Mouse (Mus musculus) fat pad, adult 2 months (tissue): Measurements from ENCODE around the gene Sapcd1.
"Not testable (repeated sequence)": the region's sequence is repeated elsewhere in the genome, so short reads cannot be mapped to it uniquely, and the experiment has no call there.

Source experiments
- DNase-seq: peaks from one replicate; pipeline ENCODE4 v3.0.0-alpha.2; 2011; ENCODE audit warnings: low read depth, low spot score; ENCODE audit errors: extremely low read depth

Gene Sapcd1

DNA sequence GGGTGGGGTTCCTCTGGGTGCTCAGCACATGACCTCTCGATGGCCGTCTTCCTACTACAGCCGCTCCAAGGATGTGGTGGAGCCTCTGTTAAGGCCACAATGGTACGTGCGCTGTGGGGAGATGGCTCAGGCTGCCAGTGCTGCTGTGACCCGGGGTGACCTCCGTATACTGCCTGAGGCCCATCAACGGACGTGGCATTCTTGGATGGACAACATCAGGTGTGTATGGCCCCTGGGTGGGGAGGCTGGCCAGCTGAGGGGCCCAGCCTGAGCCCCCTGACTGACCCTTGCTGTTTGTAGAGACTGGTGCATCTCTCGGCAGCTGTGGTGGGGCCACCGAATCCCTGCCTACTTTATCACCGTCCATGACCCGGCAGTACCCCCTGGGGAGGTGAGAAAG is 15.4 kb downstream of the Sapcd1 start:
- DNase-seq, result no peak

DNA sequence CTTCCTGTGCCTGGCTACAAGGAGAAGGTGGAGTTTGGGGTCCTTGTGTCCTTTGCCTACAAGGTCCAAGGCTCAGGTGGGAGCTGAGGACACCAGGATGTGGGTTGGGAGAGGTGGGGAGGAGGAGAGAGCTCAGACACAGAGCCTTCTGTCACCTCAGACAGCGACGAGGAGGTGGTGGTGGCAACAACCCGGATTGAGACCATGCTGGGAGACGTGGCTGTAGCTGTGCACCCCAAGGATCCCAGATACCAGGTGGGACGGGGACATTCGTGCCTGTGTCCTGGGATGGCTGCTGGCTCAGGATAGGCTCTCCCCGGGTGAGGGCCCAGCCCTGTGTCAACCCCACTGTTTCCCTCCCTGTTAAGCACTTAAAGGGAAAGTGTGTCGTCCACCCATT is 16.4 kb downstream of the Sapcd1 start:
- no peak for DNase-seq

DNA sequence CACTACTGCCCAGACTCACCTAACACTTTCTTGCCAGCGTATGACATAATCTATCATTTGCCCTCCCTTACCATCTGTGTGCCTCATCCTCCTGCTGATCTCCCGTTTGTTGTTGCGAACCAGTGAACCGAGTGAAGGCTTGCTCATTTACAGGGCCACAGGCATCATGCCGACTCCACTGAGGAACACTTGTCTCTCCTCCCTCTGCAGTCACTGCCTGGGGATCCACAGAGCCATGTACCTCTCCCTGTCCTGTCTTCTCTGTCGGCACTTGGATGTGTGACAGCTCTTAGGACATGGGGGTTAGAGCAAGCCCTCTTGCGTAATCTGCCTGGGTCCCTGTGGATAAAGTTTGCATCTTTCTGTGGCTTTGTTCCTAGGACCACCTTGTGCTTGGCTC is 18.2 kb downstream of the Sapcd1 start:
- no peak for DNase-seq

DNA sequence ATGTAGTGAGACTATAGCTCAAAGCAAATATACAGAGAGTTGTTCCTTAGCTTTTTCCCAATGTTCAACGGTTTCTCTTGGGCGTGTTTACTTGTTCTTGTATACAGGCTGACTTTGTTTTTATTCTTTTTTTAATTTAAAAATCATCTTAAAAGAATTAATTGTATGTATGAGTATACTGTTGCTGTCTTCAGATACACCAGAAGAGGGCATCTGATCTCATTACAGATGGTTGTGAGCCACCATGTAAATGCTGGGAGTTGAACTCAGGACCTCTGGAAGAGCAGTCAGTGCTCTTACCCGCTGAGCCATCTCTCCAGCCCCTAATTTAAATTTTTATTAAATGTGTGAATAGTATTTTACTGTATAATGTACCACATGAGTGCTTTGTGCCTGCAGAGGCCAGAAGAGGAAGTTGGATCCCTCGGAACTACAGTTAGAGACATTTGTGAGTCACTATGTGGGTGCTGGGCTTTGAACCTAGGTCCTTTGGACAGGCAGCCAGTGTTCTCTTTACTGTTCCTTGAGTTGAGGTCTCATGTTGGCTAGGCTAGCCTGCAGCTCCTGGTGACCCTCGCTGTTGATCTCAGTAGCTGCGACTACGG is 20.3 kb downstream of the Sapcd1 start:
- DNase-seq, result no peak

DNA sequence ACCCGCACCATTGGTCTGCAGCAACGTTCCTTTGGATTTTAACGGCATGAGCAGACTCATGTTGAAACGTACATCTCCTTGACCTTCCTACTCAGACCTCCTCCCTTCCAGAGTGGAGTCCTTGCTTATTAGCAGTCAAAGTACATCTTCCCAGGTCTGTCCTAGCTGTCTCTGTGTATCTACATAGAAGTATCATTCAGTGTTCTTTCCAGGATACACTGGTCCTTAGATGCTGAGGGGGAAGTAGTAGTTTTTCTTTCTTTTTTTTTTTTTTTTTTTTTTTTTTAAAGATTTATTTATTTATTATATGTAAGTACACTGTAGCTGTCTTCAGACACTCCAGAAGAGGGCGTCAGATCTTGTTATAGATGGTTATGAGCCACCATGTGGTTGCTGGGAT is 21.9 kb downstream of the Sapcd1 start:
- not testable (repeated sequence) for DNase-seq

DNA sequence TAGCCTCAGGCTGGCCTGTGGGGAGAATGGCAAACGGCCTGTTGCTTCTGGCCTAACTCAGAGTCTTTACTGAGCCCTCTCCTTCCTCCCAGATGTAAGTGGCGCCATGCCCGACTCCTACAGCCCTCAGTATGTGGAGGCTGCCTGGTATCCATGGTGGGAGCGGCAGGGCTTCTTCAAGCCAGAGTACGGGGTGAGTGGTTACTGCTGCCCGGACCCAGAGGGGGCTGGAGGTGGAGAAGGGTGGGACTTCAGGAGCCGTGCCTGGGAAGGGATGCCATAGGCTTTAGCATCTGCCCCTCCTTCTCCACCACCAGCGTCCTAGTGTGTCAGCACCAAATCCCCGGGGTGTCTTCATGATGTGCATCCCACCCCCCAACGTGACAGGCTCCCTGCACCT is 22.7 kb downstream of the Sapcd1 start:
- no peak for DNase-seq

DNA sequence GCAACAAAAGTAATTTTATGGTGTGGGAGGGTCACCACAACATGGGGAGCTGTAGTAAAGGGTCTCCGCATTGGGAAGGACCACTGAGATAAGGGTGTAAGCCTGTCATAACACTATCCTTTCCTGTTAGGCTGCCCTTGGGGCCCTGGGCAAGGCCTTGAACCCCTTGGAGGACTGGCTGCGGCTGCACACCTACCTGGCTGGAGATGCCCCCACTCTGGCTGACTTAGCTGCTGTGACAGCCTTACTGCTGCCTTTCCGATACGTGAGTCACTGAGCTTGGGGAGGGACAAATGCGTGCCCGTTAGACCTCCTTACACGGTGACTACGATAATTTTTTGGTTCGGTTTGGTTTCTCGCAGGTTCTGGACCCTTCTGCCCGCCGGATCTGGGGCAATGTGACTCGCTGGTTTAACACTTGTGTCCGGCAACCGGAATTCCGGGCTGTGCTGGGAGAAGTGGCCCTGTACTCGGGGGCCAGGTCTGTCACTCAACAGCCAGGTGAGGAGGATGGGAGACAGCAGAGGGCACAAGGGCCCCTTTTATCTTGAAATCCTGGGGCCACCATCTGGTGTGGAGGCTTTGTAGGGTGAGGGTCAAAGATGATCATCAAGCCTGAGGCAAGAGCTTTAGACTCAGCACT is 23.6 kb downstream of the Sapcd1 start:
- DNase-seq, result no peak

DNA sequence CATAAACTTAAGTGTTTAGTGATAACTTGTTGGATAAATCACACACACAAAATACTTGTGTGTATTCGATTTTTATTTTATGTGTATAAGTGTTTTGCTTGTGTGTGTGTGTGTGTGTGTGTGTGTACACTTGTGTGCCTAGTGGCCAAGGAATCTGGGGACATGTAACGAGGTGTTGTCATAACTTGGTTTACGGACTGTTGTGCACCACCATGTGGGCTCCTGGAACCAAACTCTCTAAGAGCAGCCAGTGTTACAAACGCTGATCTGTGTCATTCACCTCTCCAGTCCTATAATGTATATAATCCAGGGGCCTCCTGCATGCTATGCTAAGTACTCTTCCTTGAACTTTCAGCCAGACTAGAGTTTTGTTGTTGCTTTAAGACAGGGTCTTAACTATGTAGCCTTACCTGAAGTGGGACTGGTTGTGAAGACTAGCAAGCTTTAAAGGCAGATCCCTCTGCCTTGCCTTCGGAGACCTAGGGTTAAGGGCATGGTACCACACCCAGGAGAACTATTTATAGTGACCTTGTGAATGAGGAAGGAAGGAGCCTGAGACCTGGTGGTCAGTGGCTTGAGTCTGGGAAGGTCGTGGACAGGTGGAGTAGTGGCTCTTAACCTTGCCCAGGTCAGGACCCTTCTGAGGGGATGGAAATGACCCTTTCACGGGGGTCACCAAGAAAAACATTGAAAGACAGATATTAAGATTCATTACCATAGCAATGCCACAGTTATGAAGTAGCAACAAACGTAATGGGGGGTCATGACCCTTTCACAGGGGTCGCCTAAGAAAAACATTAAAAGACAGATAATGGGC is 24.6 kb downstream of the Sapcd1 start:
- no peak for DNase-seq

DNA sequence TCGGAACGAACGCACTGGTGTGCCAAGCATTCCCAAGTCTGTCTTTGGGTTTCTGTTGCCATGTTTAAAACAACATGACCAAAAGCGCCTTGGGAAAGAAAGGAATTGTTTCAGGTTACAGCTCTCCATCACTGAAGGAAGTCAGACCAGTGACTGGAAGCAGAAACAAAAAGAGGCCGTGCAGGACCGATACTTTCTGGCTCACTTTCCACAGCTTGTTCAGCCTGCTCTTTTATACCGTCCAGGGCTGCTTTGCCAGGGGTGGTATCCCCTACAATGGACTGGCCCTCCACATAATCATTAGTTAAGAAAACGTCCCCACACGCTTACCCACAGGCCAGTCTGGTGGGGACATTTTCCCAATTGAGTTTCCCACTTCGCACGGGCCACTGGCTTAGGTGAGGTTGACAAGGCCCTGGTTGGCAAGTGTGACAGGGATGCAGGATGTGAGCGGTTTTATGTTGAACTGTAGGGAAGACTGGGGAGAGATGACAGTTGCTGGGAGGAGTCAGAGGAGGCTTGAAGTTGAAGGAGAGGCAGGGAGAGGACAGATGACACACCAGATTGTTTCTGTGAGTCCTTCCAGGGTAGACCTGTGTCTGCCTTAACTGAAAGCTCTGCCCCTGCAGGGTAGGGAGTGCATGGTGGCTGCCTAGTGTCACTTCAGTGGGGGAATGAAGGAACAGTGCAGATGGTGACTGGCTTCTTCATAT is 25.5 kb downstream of the Sapcd1 start:
- no peak for DNase-seq

DNA sequence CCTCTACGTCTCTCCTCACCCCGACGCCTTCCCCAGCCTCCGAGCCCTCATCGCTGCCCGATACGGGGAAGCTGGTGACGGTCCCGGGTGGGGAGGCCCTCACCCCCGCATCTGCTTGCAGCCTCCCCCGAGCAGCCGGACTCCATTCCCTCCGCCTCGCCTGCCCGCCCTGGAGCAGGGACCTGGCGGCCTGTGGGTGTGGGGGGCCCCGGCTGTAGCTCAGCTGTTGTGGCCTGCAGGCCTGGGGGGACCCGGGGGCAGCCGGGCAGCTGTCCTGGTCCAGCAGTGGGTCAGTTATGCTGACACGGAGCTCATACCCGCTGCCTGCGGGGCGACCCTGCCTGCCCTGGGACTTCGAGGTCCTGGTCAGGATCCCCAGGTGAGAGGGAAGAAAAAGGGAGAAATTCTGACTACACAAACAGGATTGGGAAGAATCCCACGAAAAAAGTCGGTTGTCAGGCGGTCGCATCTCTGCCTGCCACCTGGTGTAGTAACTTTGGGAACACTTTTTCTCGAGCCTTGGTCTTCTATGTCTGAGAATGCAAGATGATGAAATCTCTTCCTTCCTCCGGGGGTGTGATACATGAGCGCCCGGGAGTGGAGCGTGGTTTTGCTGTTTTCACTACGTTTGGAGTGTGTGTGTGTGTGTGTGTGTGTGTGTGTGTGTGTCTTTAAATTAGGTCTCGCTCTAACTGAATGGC is 26.2 kb downstream of the Sapcd1 start:
- no peak for DNase-seq

DNA sequence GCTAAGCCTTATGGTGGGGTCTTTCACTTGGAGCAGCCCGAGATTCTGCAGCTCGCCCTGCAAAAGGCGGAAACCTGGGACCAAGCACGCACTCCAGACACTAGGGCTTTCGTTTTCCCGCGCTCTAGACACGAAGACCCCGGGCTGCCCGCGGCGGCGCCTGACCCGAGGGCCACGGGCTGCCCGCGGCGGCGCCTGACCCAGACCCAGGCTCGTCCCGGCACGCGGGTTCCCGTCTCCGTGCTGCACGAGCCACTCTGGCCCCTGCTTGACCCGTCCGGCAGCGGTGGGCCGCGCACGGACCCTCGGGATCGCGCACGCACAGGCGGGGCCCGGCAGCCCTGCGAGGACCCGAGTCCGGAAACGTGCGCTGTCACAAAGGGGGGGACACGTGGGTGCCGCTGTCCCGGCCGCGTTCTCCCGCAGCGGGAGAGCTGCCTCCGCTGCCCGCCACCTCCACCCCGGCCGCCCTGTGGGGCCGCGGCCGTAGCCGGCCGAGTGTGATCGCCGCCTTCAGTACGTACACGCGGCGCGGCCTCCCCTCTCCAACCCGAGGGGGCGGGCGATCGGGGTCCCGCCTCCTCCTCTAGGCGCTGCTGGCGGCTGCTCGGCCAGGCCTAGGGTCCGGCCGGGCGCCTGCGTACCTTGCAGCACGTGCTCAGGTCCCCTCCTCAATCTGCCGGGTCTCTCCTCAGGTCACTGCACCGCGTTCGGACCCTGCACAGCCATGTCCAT is 26.9 kb downstream of the Sapcd1 start, which contains the start of gene Vars:
Gene Vars, plus strand, starts transcription at position 271 of the 735 bp plus-strand sequence.
- DNase-seq, result no peak

DNA sequence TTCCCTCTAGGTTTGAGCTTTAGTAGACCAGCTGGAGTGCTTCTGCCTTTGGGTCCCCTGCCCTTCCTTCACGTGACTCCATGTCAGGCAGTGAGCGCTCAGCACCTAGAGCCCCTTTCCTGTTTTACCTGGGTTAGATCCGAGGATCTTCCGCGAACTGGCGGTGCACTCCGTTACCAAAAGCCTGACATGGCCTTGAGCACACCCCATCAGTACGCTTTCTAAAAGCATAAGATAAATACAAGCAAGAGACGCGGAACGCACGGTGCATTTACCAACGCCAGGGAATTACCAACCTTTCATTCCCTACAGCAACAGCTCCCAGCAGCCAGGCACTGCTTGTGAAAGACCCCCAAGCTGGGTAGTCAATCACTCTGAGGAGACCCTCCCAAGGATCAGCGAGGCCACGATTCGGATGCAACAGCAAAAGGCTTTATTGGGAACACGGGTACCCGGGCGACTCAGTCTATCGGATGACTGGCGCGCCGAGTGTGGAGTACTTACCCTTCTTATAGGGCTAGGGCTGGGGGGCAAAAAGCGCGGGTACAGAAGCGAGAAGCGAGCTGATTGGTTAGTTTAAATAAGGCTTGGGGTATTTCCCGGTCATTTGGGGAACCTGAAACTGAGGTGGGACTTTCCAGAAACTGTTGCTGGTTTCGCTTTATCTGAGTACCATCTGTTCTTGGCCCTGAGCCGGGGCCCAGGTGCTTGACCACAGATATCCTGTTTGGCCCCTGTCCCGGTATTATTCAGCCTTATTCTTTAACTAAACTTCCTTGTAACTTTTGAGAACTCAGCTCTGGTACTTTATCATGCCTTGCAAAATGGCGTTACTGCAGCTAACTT is 27.7 kb downstream of the Sapcd1 start:
- not testable (repeated sequence) for DNase-seq

DNA sequence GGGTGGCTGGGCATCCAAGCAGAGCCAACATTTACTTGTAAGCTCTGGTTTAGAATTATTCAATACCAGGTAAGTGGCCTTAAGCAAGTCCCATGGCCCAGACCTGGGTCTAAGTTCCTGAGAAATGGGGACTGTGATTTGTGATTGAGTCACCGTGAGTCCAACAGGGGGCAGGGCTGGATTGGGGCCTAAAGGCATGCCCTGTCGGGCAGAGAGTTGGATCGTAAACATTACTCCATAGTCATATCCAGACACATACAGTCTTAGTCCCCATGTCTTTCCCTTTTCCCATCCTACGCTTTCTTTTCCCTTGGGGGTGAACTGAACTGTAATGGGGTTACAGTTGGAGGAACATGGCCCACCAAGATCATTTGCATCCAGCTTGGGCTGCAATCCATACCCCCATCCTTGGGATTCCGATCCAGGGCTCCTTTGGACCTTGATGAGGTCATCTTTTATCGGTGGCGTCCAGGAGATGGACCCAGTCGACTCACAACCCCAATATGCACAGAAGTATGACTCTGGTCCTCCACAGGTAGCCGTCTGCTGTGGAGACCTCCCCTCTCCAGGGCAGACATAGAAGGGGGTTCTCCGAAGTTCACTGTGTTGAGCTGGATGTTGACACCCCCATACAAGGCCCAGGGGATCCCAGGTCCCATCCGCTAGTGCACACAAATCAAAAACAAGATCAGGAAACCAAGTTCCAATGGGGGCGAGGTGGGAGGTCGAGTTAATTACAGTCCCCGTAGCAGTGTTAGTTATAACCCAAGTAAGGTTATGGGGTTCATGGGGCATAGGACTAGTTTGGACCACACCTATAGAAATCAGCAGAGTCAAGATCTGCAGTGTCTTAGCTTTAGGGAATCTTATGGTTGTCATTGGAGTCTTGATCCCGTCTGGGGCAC is 29.0 kb downstream of the Sapcd1 start:
- no peak for DNase-seq

DNA sequence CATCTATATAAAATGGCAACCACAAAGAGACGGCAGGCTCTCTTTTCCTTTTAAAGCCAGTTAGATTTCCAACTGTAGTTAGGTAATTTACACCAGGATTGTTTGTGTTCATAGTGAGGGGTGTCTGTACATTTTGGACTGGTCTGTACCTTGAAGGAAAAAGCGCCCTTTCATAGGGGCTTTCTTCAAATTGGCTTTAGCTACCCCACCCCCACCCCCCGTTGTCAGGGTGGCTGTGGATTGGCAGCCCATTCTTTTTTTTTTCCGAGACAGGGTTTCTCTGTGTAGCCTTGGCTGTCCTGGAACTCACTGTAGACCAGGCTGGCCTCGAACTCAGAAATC is 30.7 kb downstream of the Sapcd1 start:
- DNase-seq, result no peak

DNA sequence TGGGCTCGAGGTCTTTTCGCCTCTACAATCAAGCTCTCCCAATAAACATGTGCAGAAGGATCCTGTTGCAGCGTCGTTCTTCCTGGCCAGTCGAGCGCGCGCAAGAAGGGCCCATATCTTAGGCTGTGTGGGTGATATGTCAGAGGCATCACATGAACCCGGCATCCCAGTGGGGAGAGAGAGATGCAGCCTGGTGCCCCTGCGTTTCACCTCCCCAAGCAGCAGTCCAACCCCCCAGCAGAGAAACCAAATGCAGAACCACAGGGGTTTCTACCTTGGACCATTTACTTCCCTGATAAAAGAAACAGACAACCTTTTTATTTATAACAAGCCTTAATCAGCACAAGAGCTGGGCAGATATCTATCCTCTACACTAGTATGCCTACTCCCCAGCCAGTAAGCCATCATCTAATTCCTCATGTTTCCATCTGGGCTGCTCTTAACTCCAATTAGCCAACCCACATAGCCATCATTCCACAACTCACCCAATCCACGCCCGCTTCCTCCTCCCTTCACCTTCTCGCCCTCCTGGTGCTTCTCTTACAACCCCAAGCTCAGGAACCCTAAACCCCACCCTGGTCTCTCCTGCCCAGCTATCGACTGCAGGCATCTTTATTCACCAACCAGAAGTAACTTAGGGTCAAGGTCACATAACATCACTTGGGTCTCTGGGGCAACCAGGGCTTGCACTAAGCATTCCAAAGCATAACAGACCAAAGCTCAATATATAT is 31.2 kb downstream of the Sapcd1 start:
- no peak for DNase-seq

DNA sequence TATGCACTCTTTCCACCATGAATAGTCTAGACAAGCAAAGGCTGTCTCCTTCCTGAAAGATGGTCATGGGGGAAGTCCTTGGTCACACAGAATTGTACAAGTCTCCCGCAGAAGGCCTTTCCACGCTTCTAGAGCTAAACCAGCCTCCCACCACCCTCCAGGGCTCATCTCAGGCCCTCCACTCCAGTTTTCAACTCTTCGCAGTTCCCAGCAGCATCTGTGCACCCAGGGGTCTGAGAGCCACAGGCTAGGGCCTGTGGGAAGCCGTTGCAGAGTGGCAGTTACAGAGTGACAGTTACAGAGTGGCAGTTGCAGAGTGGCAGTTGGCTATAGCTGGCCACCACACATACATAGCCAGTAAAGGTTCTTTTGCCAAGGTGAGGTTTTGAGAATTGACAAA is 31.9 kb downstream of the Sapcd1 start:
- not testable (repeated sequence) for DNase-seq

DNA sequence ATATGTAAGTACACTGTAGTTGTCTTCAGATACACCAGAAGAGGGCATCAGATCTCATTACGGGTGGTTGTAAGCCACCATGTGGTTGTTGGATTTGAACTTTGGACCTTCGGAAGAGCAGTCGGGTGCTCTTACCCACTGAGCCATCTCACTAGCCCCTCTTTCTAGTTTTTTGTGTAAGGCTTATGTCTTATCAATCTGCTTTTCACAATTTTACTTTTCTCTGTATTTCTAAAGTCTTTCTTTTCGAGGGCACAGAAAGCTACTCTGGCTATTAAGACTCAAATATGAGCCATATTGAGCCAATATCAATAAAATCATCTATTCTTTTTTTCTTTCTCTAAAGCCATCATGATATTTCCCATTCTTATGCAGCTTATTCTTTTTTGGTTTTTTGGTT is 32.6 kb downstream of the Sapcd1 start:
- DNase-seq, result not testable (repeated sequence)

DNA sequence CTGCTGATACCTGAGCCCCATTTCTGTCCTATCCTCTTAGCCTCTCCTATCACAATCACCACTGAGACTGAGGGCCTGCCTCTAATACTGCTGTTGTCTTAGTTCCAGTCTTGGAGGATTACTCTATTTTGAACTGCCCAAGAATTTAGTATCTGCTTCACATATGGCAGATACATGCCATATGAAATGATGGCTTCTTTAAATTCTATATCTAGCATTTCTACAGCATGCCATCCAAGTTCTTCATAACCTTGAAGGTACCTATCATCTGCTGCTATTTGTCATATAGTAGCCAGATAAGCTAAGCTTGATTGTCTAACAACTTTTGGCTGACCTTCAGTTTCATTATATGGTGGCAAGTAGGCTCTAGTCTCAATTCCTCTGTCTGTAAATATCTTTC is 33.1 kb downstream of the Sapcd1 start:
- no peak for DNase-seq
